Mouse (Mus musculus): Measurements from ENCODE around the gene Hcn3. TPM values are rescaled to one million over a fixed set of nuclear protein-coding genes. Genes with fewer than 3 reads are reported as not detected.

The Hcn3 gene
- total and polyA plus RNA-seq, 2 experiments from 2014 or later, result 38.1 to 85.7 TPM

- H3K4me3 ChIP-seq (ENCODE audit: low read length), result no peak overlapping the region
- no peak for TF ChIP-seq CTCF (IDR thresholded peaks at IDR 0.05; ENCODE audit: low read depth)
- H3K36me3 ChIP-seq (ENCODE audit: insufficient read depth, low read length), result no peaks in the 10 kb centered on the region
- no peak for DNase-seq (ENCODE audit: low spot score)
- H3K27me3 ChIP-seq (ENCODE audit: insufficient read depth, low read length), result no peaks in the 10 kb centered on the region
- no peak for ATAC-seq
- no peaks in the 10 kb centered on the region for H3K4me1 ChIP-seq (ENCODE audit: insufficient read depth, low read length)
- H3K9ac ChIP-seq (replicated peaks; ENCODE audit: low read length), result no peak overlapping the region
- WGBS, result 80% methylated on average over 7 of the region's 7 CpGs
- no peak overlapping the region; the same call in 1 of the 2 replicates for H3K4me2 ChIP-seq (ENCODE audit: low read depth, low read length)
- H3K27ac ChIP-seq, result no peak overlapping the region
- no peaks in the 10 kb centered on the region for H3K9me3 ChIP-seq (ENCODE audit: low read length)
These were observed 26.9 kb downstream of the Hcn3 start for GRCm38 (mm10) chr3:89133063-89133450.

- Histone ChIP-seq H3K27me3 (ENCODE audit: insufficient read depth, low read length) (no peaks in the 10 kb centered on the region), H3K9me3 (ENCODE audit: low read length) (no peaks in the 10 kb centered on the region), H3K27ac (no peak overlapping the region), H3K9ac (replicated peaks; ENCODE audit: low read length) (0 out of 2 replicates have a peak overlapping the region, but pooled peaks have one; percentile 33), H3K4me3 (ENCODE audit: low read length) (peak overlapping the region; percentile 28), H3K4me2 (ENCODE audit: low read depth, low read length) (peak overlapping the region; percentile 69), H3K36me3 (ENCODE audit: insufficient read depth, low read length) (no peaks in the 10 kb centered on the region), H3K4me1 (ENCODE audit: insufficient read depth, low read length) (no peaks in the 10 kb centered on the region)
- peak; percentile 62 for TF ChIP-seq CTCF (IDR thresholded peaks at IDR 0.05; ENCODE audit: low read depth)
- ATAC-seq (peak; percentile 74), DNase-seq (ENCODE audit: low spot score) (peak; percentile 47)
- WGBS, result 16% methylated on average over 30 of the region's 30 CpGs
These were observed 27.5 kb downstream of the Hcn3 start for GRCm38 (mm10) chr3:89132285-89133062.

- no peak for DNase-seq (ENCODE audit: low spot score)
- Histone ChIP-seq H3K27me3 (ENCODE audit: insufficient read depth, low read length) (no peaks in the 10 kb centered on the region), H3K36me3 (ENCODE audit: insufficient read depth, low read length) (no peaks in the 10 kb centered on the region), H3K9ac (replicated peaks; ENCODE audit: low read length) (no peak overlapping the region), H3K4me3 (ENCODE audit: low read length) (peak overlapping the region; percentile 28; the same call in 1 of the 2 replicates), H3K4me2 (ENCODE audit: low read depth, low read length) (peak overlapping the region; percentile 69), H3K4me1 (ENCODE audit: insufficient read depth, low read length) (no peaks in the 10 kb centered on the region), H3K27ac (no peak overlapping the region), H3K9me3 (ENCODE audit: low read length) (no peaks in the 10 kb centered on the region)
- WGBS, result 23% methylated on average over 4 of the region's 4 CpGs
- ATAC-seq, result no peak
- no peak for TF ChIP-seq CTCF (IDR thresholded peaks at IDR 0.05; ENCODE audit: low read depth)
These were observed 28.2 kb downstream of the Hcn3 start for GRCm38 (mm10) chr3:89131816-89132215.

- Histone ChIP-seq H3K9ac (replicated peaks; ENCODE audit: low read length) (no peak overlapping the region), H3K9me3 (ENCODE audit: low read length) (no peaks in the 10 kb centered on the region), H3K4me2 (ENCODE audit: low read depth, low read length) (no peak overlapping the region), H3K27me3 (ENCODE audit: insufficient read depth, low read length) (no peaks in the 10 kb centered on the region), H3K27ac (no peak overlapping the region), H3K4me1 (ENCODE audit: insufficient read depth, low read length) (no peaks in the 10 kb centered on the region), H3K4me3 (ENCODE audit: low read length) (no peak overlapping the region), H3K36me3 (ENCODE audit: insufficient read depth, low read length) (no peaks in the 10 kb centered on the region)
- WGBS, result 89% methylated on average over 3 of the region's 3 CpGs
- no peak for TF ChIP-seq CTCF (IDR thresholded peaks at IDR 0.05; ENCODE audit: low read depth)
- DNase-seq (ENCODE audit: low spot score) (no peak), ATAC-seq (no peak)
These were observed 30.1 kb downstream of the Hcn3 start for GRCm38 (mm10) chr3:89129908-89130307.

- H3K4me1 ChIP-seq (ENCODE audit: insufficient read depth, low read length), result no peaks in the 10 kb centered on the region
- H3K9me3 ChIP-seq (ENCODE audit: low read length), result no peaks in the 10 kb centered on the region
- no peaks in the 10 kb centered on the region for H3K36me3 ChIP-seq (ENCODE audit: insufficient read depth, low read length)
- no peak overlapping the region for H3K9ac ChIP-seq (replicated peaks; ENCODE audit: low read length)
- WGBS, result 94% methylated on average over 3 of the region's 3 CpGs
- H3K27ac ChIP-seq, result no peak overlapping the region
- no peaks in the 10 kb centered on the region for H3K27me3 ChIP-seq (ENCODE audit: insufficient read depth, low read length)
- DNase-seq (ENCODE audit: low spot score), result no peak
- no peak overlapping the region for H3K4me2 ChIP-seq (ENCODE audit: low read depth, low read length)
- no peak for ATAC-seq
- no peak overlapping the region for H3K4me3 ChIP-seq (ENCODE audit: low read length)
- no peak for TF ChIP-seq CTCF (IDR thresholded peaks at IDR 0.05; ENCODE audit: low read depth)
These were observed 34.0 kb downstream of the Hcn3 start for GRCm38 (mm10) chr3:89125981-89126380.

- Histone ChIP-seq H3K4me3 (ENCODE audit: low read length) (no peak overlapping the region), H3K4me2 (ENCODE audit: low read depth, low read length) (no peak overlapping the region), H3K9me3 (ENCODE audit: low read length) (no peaks in the 10 kb centered on the region), H3K27ac (no peak overlapping the region), H3K9ac (replicated peaks; ENCODE audit: low read length) (no peak overlapping the region), H3K4me1 (ENCODE audit: insufficient read depth, low read length) (no peaks in the 10 kb centered on the region), H3K36me3 (ENCODE audit: insufficient read depth, low read length) (no peaks in the 10 kb centered on the region), H3K27me3 (ENCODE audit: insufficient read depth, low read length) (no peaks in the 10 kb centered on the region)
- no peak for DNase-seq (ENCODE audit: low spot score)
- no peak for TF ChIP-seq CTCF (IDR thresholded peaks at IDR 0.05; ENCODE audit: low read depth)
- ATAC-seq, result no peak
- 61% methylated on average over 3 of the region's 3 CpGs for WGBS
These were observed 35.8 kb downstream of the Hcn3 start for GRCm38 (mm10) chr3:89124241-89124640.

GRCm38 (mm10) chr3:89123313-89123712 is 36.7 kb downstream of the Hcn3 start:
- Histone ChIP-seq H3K4me2 (ENCODE audit: low read depth, low read length) (no peak overlapping the region), H3K36me3 (ENCODE audit: insufficient read depth, low read length) (no peaks in the 10 kb centered on the region), H3K9me3 (ENCODE audit: low read length) (no peaks in the 10 kb centered on the region), H3K4me1 (ENCODE audit: insufficient read depth, low read length) (no peaks in the 10 kb centered on the region), H3K4me3 (ENCODE audit: low read length) (no peak overlapping the region), H3K27me3 (ENCODE audit: insufficient read depth, low read length) (no peaks in the 10 kb centered on the region), H3K9ac (replicated peaks; ENCODE audit: low read length) (no peak overlapping the region), H3K27ac (no peak overlapping the region)
- TF ChIP-seq CTCF (IDR thresholded peaks at IDR 0.05; ENCODE audit: low read depth), result no peak
- no peak for DNase-seq (ENCODE audit: low spot score)
- 80% methylated on average over 2 of the region's 2 CpGs for WGBS
- ATAC-seq, result no peak
